Mouse (Mus musculus) heart, adult 9 months (tissue): ENCODE measurements around the gene Zfp346.

Experiments
- DNase-seq, 2 experiments: peaks; one replicate each; pipeline ENCODE4 v3.0.0; 2022; ENCODE audit warnings: low spot score in 2 of 2

Zfp346 gene

GRCm38 (mm10) chr13:55152621-55153415 lies 47.7 kb downstream of the Zfp346 start, which contains the start of gene Fgfr4:
Fgfr4 (plus strand) TSS chr13:55152640.
- DNase-seq = no peak

GRCm38 (mm10) chr13:55153951-55154350 lies 48.8 kb downstream of the Zfp346 start:
- DNase-seq = no peak

DNA sequence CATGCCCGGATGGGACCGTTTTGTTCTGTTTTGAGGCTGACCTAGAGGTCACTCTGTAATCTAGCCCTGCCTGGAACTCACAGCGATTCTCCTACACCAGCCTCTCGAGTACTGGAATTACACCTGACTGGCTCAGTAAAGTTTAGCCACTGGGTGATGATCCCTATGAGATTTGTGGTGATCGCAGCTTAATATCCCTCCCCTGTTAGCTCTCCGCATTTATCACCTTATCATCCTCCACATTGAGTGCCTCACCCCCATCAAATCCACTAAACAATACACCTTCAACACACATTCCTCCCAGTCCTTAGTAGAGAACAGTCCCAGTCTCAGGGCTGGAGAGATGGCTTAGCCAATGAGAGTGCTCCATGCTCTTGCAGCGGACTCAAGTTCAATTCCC lies 57.3 kb downstream of the Zfp346 start:
- no peak for DNase-seq

DNA sequence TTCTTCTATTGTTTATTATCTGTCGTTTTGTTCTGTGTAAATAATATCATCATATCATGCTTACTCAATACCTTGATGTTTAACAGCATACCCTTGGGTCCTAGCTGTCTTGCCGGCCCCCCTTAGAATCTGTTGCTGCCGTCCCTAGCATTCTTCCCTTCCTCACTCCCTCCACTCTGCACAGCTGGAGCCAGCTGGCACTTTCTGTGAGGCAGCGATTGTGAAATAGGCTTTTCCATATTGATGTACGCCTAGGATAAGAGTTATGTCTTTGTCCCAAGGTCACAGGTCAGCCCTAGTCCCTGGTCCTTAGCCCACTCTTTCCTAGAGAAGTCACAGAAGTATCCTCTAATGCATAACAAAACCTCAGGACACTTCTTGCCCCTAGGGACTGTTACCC lies 58.4 kb downstream of the Zfp346 start:
- no peak for DNase-seq

GRCm38 (mm10) chr13:55165831-55166339 lies 60.8 kb downstream of the Zfp346 start:
- DNase-seq = no peak

DNA sequence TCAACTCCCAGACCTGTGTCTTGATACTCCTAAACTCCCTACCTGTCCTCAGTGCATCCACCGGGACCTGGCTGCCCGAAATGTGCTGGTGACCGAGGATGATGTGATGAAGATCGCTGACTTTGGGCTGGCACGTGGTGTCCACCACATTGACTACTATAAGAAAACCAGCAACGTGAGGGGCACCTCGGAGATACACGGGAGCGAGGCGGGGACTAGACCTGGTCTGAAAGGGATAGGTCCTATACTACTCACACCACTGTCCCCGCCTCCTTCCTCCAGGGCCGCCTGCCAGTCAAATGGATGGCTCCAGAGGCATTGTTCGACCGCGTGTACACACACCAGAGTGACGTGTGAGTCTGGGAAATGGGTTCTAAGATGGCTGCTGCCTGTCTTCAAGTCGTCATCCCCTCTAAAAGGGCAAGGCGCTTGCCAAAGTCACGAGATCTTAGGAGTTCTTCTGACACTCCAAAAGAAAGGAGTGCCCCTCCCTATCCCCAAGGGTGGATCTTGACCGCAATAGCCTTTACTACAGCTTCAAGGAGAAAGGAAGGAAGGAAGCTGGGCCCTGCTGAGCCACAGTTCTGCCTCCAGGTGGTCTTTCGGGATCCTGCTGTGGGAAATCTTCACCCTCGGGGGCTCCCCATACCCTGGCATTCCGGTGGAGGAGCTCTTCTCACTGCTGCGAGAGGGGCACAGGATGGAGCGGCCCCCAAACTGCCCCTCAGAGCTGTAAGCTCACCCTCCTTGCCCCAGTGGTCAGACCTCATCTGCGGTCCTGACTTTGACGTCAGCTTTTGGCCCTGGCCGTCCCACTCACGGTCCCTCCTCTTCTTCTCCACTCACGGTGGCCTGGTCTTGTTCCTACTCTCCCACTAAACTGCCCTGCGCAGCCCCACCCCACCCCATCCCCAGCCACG lies 62.0 kb downstream of the Zfp346 start:
- DNase-seq = no peak

DNA sequence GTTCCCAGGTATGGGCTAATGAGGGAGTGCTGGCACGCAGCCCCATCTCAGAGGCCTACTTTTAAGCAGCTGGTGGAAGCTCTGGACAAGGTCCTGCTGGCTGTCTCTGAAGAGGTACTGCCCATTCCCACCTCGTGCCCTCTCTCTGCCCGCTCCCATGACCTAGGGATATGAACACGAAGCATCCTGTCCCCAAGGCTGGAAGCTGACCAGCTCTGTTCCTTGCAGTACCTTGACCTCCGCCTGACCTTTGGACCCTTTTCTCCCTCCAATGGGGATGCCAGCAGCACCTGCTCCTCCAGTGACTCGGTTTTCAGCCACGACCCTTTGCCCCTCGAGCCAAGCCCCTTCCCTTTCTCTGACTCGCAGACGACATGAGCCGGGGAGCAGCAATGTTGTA lies 62.7 kb downstream of the Zfp346 start:
- DNase-seq = no peak

GRCm38 (mm10) chr13:55168255-55168654 lies 63.1 kb downstream of the Zfp346 start:
- DNase-seq = no peak

DNA sequence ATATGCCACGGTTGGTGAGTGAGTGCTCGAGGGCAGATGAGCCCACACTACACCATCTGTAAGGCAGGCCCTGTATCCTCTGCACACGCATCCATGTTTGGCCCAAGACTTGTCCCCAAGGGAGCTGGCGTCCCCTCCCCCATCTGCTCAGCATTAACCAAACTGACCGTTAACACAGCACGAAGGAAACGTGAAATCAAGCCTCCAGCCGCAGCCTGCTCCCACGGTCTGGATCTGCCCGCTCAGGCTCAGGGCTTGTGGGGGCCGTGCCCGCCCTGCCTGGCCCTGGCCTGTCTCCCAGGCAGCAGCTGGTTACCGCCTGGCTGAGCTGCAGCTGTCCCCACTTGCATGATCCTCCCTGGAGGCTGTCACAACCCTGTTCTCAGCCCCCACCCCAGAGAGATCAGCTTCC lies 63.9 kb downstream of the Zfp346 start:
- DNase-seq = peak; percentile 75 to 77

- DNase-seq = peak; percentile 61 to 71
These were observed 66.6 kb downstream of the Zfp346 start for GRCm38 (mm10) chr13:55171517-55172335.

GRCm38 (mm10) chr13:55172336-55172770 lies 67.2 kb downstream of the Zfp346 start:
- DNase-seq = no peak

GRCm38 (mm10) chr13:55174347-55174746 lies 69.2 kb downstream of the Zfp346 start:
- DNase-seq = no peak

DNA sequence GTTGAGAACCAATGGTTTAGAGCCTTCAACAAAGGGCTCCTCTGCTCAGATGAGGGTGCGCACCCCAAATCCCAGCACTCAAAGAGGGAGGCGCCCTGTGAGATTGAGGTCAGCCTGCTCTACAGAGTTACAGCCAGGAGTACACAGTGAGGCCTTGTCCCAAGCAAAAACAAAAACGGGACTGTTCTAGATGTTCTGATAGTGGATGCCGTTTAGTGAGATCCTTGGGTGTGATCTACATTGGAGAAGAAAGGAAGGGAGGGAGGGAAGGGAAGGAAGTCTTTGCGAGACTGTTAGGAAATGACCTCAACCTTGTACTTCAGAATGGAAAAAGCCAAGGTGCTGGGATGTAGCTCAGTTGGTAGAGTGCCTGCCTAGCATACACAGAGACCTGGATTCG lies 71.2 kb downstream of the Zfp346 start:
- no peak for DNase-seq

GRCm38 (mm10) chr13:55177903-55178496 lies 72.9 kb downstream of the Zfp346 start:
- peak; percentile 59 to 68 for DNase-seq

DNA sequence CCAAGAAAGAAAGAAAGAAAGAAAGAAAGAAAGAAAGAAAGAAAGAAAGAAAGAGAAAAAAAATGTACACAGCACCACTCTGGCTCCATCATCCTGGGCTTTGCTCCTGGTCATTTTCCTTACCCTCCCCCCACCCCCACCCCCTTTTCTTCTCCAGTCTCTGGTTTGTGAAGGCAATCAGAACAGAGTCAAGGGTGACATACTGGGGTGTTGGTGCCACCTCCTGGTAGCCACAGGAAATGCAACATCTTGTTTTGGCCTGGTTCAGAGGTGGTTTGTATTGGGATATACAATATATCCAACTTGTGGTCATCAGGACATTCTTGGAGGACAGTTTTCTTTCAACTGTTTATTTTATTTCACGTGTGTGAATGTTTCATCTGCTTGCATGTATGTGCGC lies 73.4 kb downstream of the Zfp346 start:
- DNase-seq = peak; percentile 60 to 75

DNA sequence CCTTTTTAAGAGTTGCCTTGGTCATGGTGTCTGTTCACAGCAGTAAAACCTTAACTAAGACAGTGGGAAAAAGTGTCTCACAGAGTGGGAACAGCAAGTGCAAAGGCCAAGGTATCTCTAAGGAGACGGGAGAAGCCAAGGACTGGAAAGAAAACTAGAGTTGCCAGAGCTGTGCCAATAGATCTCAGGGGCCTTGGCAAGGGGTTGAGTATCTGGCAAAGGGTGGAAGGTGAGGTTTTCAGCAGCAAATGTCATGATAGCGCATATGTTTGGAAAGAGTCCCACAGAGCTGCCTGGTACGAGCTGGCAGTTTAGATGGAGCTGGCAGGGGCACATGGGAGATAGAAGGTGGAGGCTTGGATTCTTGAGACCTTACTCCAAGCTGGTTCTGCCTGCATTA lies 74.5 kb downstream of the Zfp346 start:
- DNase-seq = no peak

DNA sequence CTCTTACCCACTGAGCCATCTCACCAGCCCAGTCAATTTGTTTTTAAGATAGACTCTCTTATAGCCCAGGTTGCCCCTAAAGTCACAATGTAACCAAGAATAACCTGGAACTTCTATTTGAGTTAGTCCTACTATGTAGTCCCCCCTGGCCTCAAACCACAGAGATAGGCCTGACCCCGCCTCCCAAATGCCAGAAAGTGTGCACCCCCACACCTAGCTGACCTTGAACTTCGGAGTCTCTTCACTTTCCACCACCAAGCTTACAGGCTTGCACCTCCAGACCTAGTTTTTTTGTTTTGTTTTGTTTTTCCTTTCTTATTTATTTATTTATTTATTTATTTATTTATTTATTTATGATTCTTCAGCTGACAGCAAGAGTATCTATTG lies 76.7 kb downstream of the Zfp346 start:
- DNase-seq = no peak

DNA sequence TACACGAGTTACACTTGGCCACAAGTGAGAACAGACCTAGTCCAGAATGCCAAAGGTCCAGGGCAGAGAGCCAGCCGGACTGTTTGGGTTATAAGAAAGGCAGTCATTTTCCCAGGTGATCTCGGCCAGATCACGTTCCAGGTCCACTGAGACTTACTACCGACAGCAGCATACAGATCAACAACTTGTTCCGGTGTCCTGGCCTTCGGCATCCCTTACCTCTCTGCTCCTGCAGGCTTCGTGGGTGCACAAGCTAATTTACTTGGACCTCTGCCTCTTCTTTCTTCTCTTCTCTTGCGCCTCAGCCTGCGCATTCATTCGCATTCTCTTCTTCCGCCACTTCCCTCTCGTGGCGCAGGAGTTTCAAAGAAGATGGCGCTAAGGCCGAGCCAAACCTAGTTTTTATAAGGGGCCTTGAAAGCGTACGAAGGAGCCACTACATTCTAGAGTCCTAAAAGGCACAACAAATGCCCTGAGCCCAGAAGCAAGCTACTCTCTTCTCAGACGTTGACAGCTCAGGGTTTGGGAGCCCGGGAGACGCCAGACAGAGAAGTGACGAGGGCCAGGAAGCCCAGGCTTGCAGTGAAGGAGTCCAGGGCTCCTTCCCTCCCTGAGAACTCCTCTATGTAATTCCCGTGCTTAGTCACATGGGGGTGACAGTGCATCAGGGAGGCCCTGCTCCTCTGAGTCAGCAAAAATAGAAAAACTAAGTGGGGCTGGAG lies 77.2 kb downstream of the Zfp346 start:
- peak; percentile 83 to 86 for DNase-seq

DNA sequence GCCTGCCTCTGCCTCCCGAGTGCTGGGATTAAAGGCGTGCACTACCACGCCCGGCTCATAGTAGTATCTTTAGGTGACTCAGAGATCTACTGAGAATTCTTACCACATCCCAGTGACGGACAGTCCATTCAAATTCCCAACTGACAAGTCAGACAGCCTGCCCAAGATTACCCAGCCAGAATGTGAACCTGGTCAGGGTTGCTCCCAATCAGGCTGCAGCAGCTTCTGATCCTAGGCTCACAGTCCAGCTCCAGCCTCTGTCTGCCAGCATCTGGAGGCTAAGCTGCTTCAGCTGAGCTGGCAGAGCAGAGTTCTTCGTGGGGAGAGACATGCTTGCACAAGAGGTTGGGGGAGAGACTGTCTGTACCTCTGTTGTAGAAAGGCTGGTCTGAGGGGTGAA lies 78.3 kb downstream of the Zfp346 start:
- no peak for DNase-seq
